Mouse (Mus musculus): ENCODE measurements around the gene Carnmt1. TPM values are rescaled to one million over a fixed set of nuclear protein-coding genes. Genes with fewer than 3 reads are reported as not detected.

Gene Carnmt1
- 24.0 and 26.0 TPM in 2 replicates for polyA plus RNA-seq (2015; fragmentation: Nextera tagmentation; extraction: Ambion mirVana)

DNA sequence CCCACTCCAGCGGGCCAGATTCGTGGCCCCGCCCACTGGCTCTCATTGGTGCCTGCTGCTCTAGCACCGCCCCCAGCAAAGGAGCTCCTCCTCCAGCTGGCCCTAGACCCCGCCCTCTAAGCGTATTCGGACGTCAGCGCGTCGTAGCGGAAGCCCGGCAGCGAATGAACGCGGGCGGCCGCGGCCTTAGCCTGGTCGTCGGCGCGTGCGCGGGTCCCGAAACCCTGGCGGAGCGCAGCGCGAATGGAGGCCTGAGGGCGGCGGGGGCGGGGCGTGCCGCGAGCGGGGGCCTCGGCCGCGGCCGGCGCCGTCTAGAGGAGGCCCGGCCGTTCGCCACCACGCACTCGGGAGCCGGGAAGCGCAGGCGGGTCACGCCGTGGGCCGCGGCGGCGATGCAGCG, at the start of gene Carnmt1:
Gene Carnmt1, plus strand, starts transcription at position 157 of the 400 bp plus-strand sequence.
- Histone ChIP-seq H3K9ac (replicated peaks; ENCODE audit: low read length) (peak within 1 kb of the TSS; percentile 92), H3K36me3 (ENCODE audit: insufficient read depth, low read length) (no peaks in the 10 kb centered on the region), H3K27me3 (ENCODE audit: insufficient read depth, low read length) (no peaks in the 10 kb centered on the region), H3K4me1 (ENCODE audit: insufficient read depth, low read length) (peaks cover 27% of the 10 kb centered on the region), H3K27ac (ENCODE audit: low read length) (peak within 1 kb of the TSS; percentile 88), H3K4me2 (replicated peaks; ENCODE audit: low read depth, low read length) (peak within 1 kb of the TSS; percentile 86), H3K9me3 (ENCODE audit: low read length) (no peaks in the 10 kb centered on the region), H3K4me3 (ENCODE audit: low read length) (peak within 1 kb of the TSS; percentile 91)
- ATAC-seq (ENCODE audit: low FRiP score, low TSS enrichment): peak; percentile 98
- WGBS: 0% methylated on average over 40 of the region's 58 CpGs

GRCm38 (mm10) chr19:18623894-18624293, 46.7 kb upstream of the Carnmt1 start:
- no peak for ATAC-seq (ENCODE audit: low FRiP score, low TSS enrichment)
- no peak overlapping the region for H3K4me3 ChIP-seq (ENCODE audit: low read length)
- WGBS: 77% methylated on average over 2 of the region's 2 CpGs
- peaks cover 11% of the 10 kb centered on the region; the same call in 1 of the 2 replicates for H3K4me1 ChIP-seq (ENCODE audit: insufficient read depth, low read length)
- no peak overlapping the region for H3K4me2 ChIP-seq (replicated peaks; ENCODE audit: low read depth, low read length)
- no peaks in the 10 kb centered on the region for H3K27me3 ChIP-seq (ENCODE audit: insufficient read depth, low read length)
- H3K9me3 ChIP-seq (ENCODE audit: low read length): no peaks in the 10 kb centered on the region
- H3K36me3 ChIP-seq (ENCODE audit: insufficient read depth, low read length): no peaks in the 10 kb centered on the region
- no peak overlapping the region for H3K27ac ChIP-seq (ENCODE audit: low read length)
- no peak overlapping the region for H3K9ac ChIP-seq (replicated peaks; ENCODE audit: low read length)

DNA sequence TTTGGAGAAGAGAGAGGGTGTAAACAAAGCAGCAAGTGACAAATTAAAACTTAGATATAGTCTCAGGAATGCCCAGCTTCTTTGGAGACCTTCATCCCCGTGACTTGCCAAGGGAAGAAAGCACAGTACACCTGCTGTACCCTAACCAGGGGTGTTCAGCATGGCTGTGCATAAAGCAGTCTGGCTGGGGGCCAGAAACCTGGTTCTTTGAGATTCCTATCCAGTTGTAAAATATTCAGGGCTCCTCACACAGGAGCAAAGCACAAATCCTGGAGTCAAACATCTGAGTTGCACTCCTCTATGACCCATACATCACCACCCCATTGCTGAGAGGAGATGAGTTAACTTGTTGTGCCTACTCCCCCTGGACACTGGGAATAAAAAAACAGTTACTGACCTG, 41.0 kb upstream of the Carnmt1 start:
- peak overlapping the region; percentile 54 for H3K4me2 ChIP-seq (replicated peaks; ENCODE audit: low read depth, low read length)
- peaks cover 23% of the 10 kb centered on the region for H3K4me1 ChIP-seq (ENCODE audit: insufficient read depth, low read length)
- H3K4me3 ChIP-seq (ENCODE audit: low read length): peak overlapping the region; percentile 12; the same call in 1 of the 2 replicates
- no peaks in the 10 kb centered on the region for H3K27me3 ChIP-seq (ENCODE audit: insufficient read depth, low read length)
- H3K9me3 ChIP-seq (ENCODE audit: low read length): no peaks in the 10 kb centered on the region
- H3K36me3 ChIP-seq (ENCODE audit: insufficient read depth, low read length): no peaks in the 10 kb centered on the region
- peak overlapping the region; percentile 27; the same call in 1 of the 2 replicates for H3K9ac ChIP-seq (replicated peaks; ENCODE audit: low read length)
- H3K27ac ChIP-seq (ENCODE audit: low read length): peak overlapping the region; percentile 95
- peak; percentile 21; the same call in 1 of the 2 replicates for ATAC-seq (ENCODE audit: low FRiP score, low TSS enrichment)
- WGBS: 30% methylated on average over 1 of the region's 1 CpGs

- ATAC-seq (ENCODE audit: low FRiP score, low TSS enrichment): no peak
- 6% methylated on average over 17 of the region's 17 CpGs for WGBS
- peak overlapping the region; percentile 95 for H3K27ac ChIP-seq (ENCODE audit: low read length)
- H3K4me1 ChIP-seq (ENCODE audit: insufficient read depth, low read length): peaks cover 23% of the 10 kb centered on the region
- H3K9me3 ChIP-seq (ENCODE audit: low read length): no peaks in the 10 kb centered on the region
- peak overlapping the region; percentile 88 for H3K9ac ChIP-seq (replicated peaks; ENCODE audit: low read length)
- H3K36me3 ChIP-seq (ENCODE audit: insufficient read depth, low read length): no peaks in the 10 kb centered on the region
- no peaks in the 10 kb centered on the region for H3K27me3 ChIP-seq (ENCODE audit: insufficient read depth, low read length)
- H3K4me3 ChIP-seq (ENCODE audit: low read length): peak overlapping the region; percentile 84
- peak overlapping the region; percentile 54 for H3K4me2 ChIP-seq (replicated peaks; ENCODE audit: low read depth, low read length)
These were observed 40.1 kb upstream of the Carnmt1 start for GRCm38 (mm10) chr19:18630221-18631119.

- peak overlapping the region; percentile 54 for H3K4me2 ChIP-seq (replicated peaks; ENCODE audit: low read depth, low read length)
- H3K27me3 ChIP-seq (ENCODE audit: insufficient read depth, low read length): no peaks in the 10 kb centered on the region
- H3K9me3 ChIP-seq (ENCODE audit: low read length): no peaks in the 10 kb centered on the region
- H3K27ac ChIP-seq (ENCODE audit: low read length): peak overlapping the region; percentile 95
- ATAC-seq (ENCODE audit: low FRiP score, low TSS enrichment): peak; percentile 70
- peak overlapping the region; percentile 88 for H3K9ac ChIP-seq (replicated peaks; ENCODE audit: low read length)
- no peaks in the 10 kb centered on the region for H3K36me3 ChIP-seq (ENCODE audit: insufficient read depth, low read length)
- peaks cover 21% of the 10 kb centered on the region for H3K4me1 ChIP-seq (ENCODE audit: insufficient read depth, low read length)
- under 1% methylated on average over 40 of the region's 40 CpGs for WGBS
- peak overlapping the region; percentile 84 for H3K4me3 ChIP-seq (ENCODE audit: low read length)
These were observed 39.4 kb upstream of the Carnmt1 start for GRCm38 (mm10) chr19:18631161-18631643.

GRCm38 (mm10) chr19:18631644-18632219, 38.8 kb upstream of the Carnmt1 start, which contains the start of the genes Ostf1 and Nmrk1:
Ostf1 (minus strand) TSS chr19:18631823.
Nmrk1 (plus strand) TSS chr19:18631950.
- no peaks in the 10 kb centered on the region for H3K36me3 ChIP-seq (ENCODE audit: insufficient read depth, low read length)
- under 1% methylated on average over 50 of the region's 51 CpGs for WGBS
- peak within 1 kb of the TSS; percentile 95 for H3K27ac ChIP-seq (ENCODE audit: low read length)
- H3K4me1 ChIP-seq (ENCODE audit: insufficient read depth, low read length): peaks cover 19% of the 10 kb centered on the region
- peak within 1 kb of the TSS; percentile 88 for H3K9ac ChIP-seq (replicated peaks; ENCODE audit: low read length)
- H3K4me2 ChIP-seq (replicated peaks; ENCODE audit: low read depth, low read length): peak within 1 kb of the TSS; percentile 54
- ATAC-seq (ENCODE audit: low FRiP score, low TSS enrichment): peak; percentile 98
- H3K27me3 ChIP-seq (ENCODE audit: insufficient read depth, low read length): no peaks in the 10 kb centered on the region
- H3K9me3 ChIP-seq (ENCODE audit: low read length): no peaks in the 10 kb centered on the region
- peak within 1 kb of the TSS; percentile 84 for H3K4me3 ChIP-seq (ENCODE audit: low read length)

- H3K9ac ChIP-seq (replicated peaks; ENCODE audit: low read length): peak overlapping the region; percentile 64
- peak overlapping the region; percentile 84 for H3K4me3 ChIP-seq (ENCODE audit: low read length)
- H3K9me3 ChIP-seq (ENCODE audit: low read length): no peaks in the 10 kb centered on the region
- peak overlapping the region; percentile 54 for H3K4me2 ChIP-seq (replicated peaks; ENCODE audit: low read depth, low read length)
- H3K36me3 ChIP-seq (ENCODE audit: insufficient read depth, low read length): no peaks in the 10 kb centered on the region
- no peak for ATAC-seq (ENCODE audit: low FRiP score, low TSS enrichment)
- WGBS: 54% methylated on average over 13 of the region's 13 CpGs
- peaks cover 19% of the 10 kb centered on the region for H3K4me1 ChIP-seq (ENCODE audit: insufficient read depth, low read length)
- no peaks in the 10 kb centered on the region for H3K27me3 ChIP-seq (ENCODE audit: insufficient read depth, low read length)
- peak overlapping the region; percentile 59 for H3K27ac ChIP-seq (ENCODE audit: low read length)
These were observed 38.1 kb upstream of the Carnmt1 start for GRCm38 (mm10) chr19:18632231-18633185.

DNA sequence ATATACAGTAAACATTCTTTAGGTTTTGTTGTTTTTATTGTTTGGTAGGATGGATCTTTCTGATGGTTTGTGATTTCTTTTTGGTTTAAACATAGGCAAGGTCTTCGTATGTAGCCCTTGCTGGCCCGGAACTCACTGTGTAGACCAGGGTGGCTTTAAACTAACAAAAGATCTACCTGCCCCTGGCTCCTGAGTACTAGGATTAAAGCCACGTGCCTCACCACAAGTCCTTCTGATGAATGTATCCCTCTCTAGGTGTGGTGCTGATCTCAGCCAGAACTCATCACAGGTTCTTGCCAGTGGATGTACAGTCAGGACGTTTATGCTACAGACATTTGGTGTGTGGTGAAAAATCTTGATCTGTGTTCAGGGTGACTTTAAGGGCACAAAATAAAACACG, 32.6 kb upstream of the Carnmt1 start:
- 84% methylated on average over 5 of the region's 5 CpGs for WGBS
- Histone ChIP-seq H3K4me1 (ENCODE audit: insufficient read depth, low read length) (peaks cover 5% of the 10 kb centered on the region; the same call in 1 of the 2 replicates), H3K4me2 (replicated peaks; ENCODE audit: low read depth, low read length) (no peak overlapping the region), H3K36me3 (ENCODE audit: insufficient read depth, low read length) (no peaks in the 10 kb centered on the region), H3K9ac (replicated peaks; ENCODE audit: low read length) (no peak overlapping the region), H3K27me3 (ENCODE audit: insufficient read depth, low read length) (no peaks in the 10 kb centered on the region), H3K4me3 (ENCODE audit: low read length) (no peak overlapping the region), H3K9me3 (ENCODE audit: low read length) (no peaks in the 10 kb centered on the region), H3K27ac (ENCODE audit: low read length) (no peak overlapping the region)
- no peak for ATAC-seq (ENCODE audit: low FRiP score, low TSS enrichment)

- peaks cover 5% of the 10 kb centered on the region; the same call in 1 of the 2 replicates for H3K4me1 ChIP-seq (ENCODE audit: insufficient read depth, low read length)
- H3K27me3 ChIP-seq (ENCODE audit: insufficient read depth, low read length): no peaks in the 10 kb centered on the region
- 46% methylated on average over 5 of the region's 5 CpGs for WGBS
- no peak overlapping the region for H3K9ac ChIP-seq (replicated peaks; ENCODE audit: low read length)
- no peaks in the 10 kb centered on the region for H3K36me3 ChIP-seq (ENCODE audit: insufficient read depth, low read length)
- H3K4me2 ChIP-seq (replicated peaks; ENCODE audit: low read depth, low read length): no peak overlapping the region
- H3K4me3 ChIP-seq (ENCODE audit: low read length): no peak overlapping the region
- no peak for ATAC-seq (ENCODE audit: low FRiP score, low TSS enrichment)
- no peak overlapping the region for H3K27ac ChIP-seq (ENCODE audit: low read length)
- no peaks in the 10 kb centered on the region for H3K9me3 ChIP-seq (ENCODE audit: low read length)
These were observed 31.6 kb upstream of the Carnmt1 start for GRCm38 (mm10) chr19:18638949-18639348.

All from kidney, embryonic 16.5 days (tissue).